Mouse (Mus musculus) granulocyte monocyte progenitor cell, adult 5-6 weeks (primary cell): ENCODE measurements around the gene Nln. TPM values are rescaled to one million over a fixed set of nuclear protein-coding genes. Genes with fewer than 3 reads are reported as not detected.

ENCODE experiments used
- ATAC-seq: replicated peaks from 2 replicates; pipeline ENCODE4 v1.8.0; 2016; ENCODE audit warnings: mild to moderate bottlenecking, moderate TSS enrichment, inconsistent platforms; ENCODE audit not compliant: poor library complexity, severe bottlenecking
- total RNA-seq, 2 experiments: library from RNA; stranded (forward) in 1 of 2; stranded (reverse) in 1 of 2; fragments of 200-712, 200-1000 nt in 1 of 2; fragments of >200 nt in 1 of 2; fragmentation: Nextera tagmentation in 1 of 2; gene quantifications; 2 replicates each; pipeline ENCODE4 v1.2.3; 2014 to 2017

The Nln gene
- total RNA-seq, 2 experiments from 2014 or later, result 36.5 to 45.8 TPM

GRCm38 (mm10) chr13:104048835-104049234 is 60.6 kb downstream of the Nln start:
- no peak for ATAC-seq

GRCm38 (mm10) chr13:104045108-104045507 is 64.3 kb downstream of the Nln start:
- no peak for ATAC-seq

- peak; percentile 60 for ATAC-seq
Measured at GRCm38 (mm10) chr13:104044332-104044731, 65.1 kb downstream of the Nln start.

GRCm38 (mm10) chr13:104042738-104043137 is 66.7 kb downstream of the Nln start:
- ATAC-seq, result no peak

DNA sequence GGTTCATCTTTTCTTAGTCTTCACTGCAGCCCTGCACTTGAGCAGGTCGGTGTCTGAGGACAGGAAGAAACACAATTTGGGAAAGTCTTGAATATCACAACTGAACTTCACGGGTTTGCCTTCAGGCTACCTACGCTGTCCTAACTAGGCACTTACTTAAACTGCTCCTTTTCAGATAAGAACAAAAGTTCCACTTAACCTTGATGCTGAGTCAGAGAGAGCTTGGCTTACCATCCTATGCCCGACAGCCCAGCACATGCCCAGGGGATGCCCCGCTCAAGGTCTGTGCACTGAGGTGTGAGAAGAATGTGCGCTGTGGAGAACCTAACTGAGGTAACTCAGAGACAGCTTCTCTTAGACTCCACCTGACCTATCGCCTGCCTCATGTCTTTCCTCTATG is 67.9 kb downstream of the Nln start:
- no peak for ATAC-seq

DNA sequence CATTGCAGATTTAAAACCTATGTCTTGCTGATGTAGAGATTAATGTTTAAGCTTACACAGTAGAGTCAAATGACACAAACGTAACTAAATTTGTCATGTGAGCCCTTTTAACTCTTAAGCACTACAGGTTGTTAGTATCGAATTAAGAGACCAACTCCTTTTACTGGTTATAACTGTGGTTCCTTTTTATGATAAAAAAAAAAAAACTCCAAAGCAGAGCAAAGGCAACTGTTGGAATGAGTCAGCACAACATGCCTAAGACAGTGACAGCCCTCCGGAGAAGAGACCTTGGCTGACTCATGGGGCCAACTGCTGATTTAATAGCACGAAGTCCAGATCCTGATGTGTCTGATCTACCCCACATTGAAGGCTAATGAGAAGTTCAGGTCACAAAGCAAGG is 68.5 kb downstream of the Nln start:
- peak; percentile 58 for ATAC-seq

DNA sequence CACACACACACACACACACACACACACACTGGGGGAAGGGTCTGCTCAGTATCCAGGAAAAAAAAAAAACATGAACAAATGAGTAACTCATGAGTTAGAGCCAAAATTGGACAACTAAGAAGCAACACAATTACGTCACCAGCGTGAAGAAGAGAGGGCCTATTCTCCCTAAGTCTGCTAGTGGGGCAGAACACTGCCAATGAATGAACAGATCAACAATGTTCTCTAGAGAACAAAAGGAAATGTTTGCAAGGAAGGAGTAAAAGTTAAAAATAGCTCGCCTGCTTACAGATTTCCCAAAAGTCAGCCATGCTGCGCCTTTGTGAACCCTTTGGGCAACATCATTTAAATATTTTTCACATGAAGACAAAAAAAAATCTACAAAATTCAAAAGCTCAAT is 69.6 kb downstream of the Nln start:
- no peak for ATAC-seq

GRCm38 (mm10) chr13:104038891-104039290 is 70.5 kb downstream of the Nln start:
- no peak for ATAC-seq

GRCm38 (mm10) chr13:104038358-104038757 is 71.1 kb downstream of the Nln start:
- ATAC-seq, result peak; percentile 8; the same call in 1 of the 2 replicates

DNA sequence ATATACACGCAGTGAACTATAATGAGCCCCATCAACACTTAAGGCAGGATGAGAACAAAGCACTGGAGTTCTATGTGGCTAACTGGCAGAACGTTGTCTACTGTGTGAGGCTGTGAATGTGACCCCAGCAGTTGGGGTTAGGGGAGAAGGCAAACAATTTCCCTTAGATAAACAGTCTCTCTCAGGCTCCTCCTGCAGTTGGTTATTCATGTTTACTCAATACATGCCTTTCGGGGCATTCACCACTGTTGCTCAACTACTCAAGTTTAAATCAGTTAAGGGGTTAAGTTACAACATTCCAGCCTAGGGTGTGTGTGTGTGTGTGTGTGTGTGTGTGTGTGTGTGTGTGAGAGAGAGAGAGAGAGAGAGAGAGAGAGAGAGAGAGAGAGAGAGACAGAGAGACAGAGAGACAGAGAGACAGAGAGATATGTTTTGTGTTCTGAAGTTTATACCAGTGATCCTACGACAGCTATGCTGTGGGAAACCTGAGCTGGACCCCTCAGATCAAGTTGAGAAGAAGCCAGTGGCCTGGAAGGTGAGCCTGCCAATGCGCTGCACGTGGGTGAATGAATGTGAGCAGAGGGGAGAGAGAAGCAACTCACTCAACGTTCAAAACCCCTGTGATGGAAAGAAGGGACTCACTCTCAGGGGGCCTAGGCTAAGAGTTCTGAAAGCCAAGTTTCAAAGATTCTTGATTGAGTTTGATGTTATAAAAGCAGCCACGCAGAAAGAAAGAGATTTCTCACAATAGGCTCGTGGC is 71.7 kb downstream of the Nln start:
- ATAC-seq, result peak; percentile 70

DNA sequence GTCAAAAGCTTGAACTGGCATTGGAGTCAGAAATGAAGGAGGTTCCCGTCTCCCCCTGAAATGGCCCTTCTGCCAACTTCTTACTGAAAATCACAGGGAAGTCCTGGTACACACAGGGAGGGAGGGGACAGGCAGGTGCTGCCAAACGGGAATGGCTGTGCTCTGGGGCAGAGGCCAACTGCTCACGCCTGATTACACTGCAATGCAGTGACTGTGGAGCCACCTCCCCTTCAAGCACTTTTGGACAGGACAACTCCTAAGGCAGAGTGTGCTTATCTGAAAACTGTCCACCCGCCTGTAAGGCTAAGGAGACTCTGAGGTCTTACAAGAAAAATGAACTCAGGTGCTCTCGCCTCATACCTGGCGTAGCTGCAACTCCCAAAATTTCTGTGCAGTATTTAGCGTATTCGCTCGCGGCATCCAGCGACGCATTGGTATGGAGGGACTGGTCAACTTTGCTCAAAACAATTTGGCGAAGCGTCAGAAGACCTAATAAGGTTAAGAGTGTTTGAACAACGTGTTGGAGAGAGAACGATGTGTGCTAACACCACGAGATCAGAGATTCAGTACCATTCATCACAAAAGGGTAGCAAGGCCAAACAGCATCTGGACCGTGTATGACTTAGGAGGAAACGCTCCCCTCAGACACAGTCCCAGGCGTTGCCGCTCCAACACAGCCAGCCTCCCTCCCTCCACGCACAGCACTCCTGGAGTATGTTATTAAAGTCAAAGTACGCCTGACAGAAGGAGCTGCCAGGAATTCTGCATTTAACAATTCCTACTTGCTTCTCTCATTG is 72.7 kb downstream of the Nln start:
- no peak for ATAC-seq

DNA sequence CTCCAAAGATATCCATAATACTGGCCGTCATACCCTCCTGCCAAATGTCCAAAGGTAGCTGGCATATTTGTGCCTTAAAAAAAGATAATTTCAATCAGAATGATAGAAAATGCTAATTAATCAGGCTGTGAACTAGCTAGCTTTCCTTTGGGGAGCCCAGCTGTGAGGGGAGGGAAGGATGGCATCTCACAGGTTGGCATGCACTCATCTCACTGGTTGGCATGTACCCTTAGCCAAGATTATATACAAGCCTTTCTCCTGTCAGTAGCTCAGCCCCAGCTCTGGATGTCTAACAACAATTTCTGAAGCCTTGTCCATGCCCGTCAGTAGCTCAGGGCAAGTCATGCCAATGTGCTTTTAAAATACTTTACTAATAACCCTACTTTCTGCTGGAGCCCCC is 73.8 kb downstream of the Nln start:
- ATAC-seq, result no peak

GRCm38 (mm10) chr13:104034854-104035253 is 74.6 kb downstream of the Nln start:
- ATAC-seq, result no peak

GRCm38 (mm10) chr13:104032620-104033133 is 76.7 kb downstream of the Nln start:
- ATAC-seq, result peak; percentile 90

DNA sequence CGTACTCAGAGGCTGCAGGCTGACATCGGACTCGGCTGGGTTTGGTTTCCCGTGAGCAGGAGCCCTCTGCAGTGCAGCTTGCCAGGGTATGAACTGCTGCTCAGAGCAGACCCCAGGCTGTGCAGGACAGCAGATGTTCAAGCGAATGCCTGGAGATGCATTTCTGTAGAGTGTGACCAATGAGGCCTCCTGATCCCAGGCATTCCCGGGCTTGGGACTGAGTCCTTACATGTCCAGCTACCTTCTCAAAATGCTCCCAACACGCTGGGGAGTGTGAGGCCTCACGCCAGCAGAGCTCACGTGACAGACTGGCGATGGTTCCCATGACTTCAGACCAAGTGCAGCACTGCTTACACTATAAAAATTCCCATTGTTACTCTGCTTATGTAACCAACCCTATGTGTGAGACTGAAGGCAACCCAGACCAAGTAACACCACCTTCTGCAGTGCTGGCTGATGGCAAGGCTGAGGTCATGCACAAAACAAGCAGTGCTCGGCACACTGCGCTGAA is 77.5 kb downstream of the Nln start:
- peak; percentile 10; the same call in 1 of the 2 replicates for ATAC-seq

GRCm38 (mm10) chr13:104030956-104031355 is 78.5 kb downstream of the Nln start:
- ATAC-seq, result no peak

DNA sequence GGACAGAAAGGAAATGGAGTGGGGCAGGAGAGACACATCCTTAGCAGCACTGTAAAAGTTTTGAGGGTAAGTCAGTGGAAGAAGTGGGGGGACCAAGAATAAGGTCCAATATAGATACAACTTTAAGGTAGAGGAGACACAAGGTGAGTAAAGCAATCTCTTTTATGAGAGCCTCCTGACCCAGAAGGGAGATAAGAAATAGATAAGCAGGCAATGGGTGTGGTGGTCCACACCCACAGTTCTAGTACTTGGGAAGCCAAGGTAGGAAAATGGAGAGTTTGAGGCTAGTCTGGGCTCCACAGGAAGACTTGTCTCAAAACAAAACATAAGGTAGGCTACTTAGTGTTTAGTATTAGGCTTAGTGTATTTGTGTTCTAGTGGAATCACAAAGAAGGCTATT is 79.9 kb downstream of the Nln start:
- no peak for ATAC-seq

GRCm38 (mm10) chr13:104029089-104029488 is 80.3 kb downstream of the Nln start:
- no peak for ATAC-seq

- no peak for ATAC-seq
Measured at GRCm38 (mm10) chr13:104026525-104026924, 82.9 kb downstream of the Nln start.

- ATAC-seq, result no peak
Measured at GRCm38 (mm10) chr13:104025710-104025995, 83.8 kb downstream of the Nln start.
